Mouse (Mus musculus) brain, embryonic 14.5 days (tissue): ENCODE measurements at regions not wholly inside any gene's neighbourhood (a gene's known extent, or its start where the extent isn't known, plus 50 kb on each side); places are given as distances from the start of the nearest gene placed in this dataset.

Source experiments
- CTCF ChIP-seq: fragments of 200-500 bp; IDR thresholded peaks from 2 replicates; pipeline ENCODE4 v1.5.1; 2012; ENCODE audit warnings: inconsistent platforms, mild to moderate bottlenecking, moderate library complexity, borderline replicate concordance; ENCODE audit not compliant: insufficient read depth, insufficient read length; ENCODE audit errors: extremely low read depth
- POLR2A ChIP-seq: fragments of 200-500 bp; IDR thresholded peaks from 2 replicates; pipeline ENCODE4 v1.6.1; 2012; ENCODE audit warnings: mild to moderate bottlenecking, inconsistent platforms, borderline replicate concordance; ENCODE audit not compliant: poor library complexity, insufficient read depth, insufficient read length, severe bottlenecking; ENCODE audit errors: extremely low read depth

DNA sequence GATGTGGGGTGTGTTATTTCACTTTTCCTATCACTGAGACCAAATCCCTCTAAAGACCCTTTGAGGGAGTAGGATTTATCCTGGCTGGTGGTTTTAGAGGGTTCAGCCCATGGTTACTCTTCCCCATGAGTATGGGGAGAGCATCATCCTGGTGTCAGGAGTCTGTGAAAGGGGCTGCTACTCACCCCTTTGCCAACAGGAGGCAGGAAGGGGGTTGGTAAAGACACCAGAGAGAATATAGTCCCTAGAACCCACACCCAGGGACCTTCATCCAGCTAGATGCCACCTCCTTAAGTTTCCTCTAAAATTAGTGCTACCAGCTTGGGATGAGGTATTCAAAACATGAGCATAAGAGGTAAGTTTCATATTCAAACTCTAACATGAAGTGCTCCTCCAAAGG, 74.4 kb downstream of the Cops8 start:
- TF ChIP-seq CTCF: no peak
- no peak for TF ChIP-seq POLR2A
